Mouse (Mus musculus): ENCODE measurements at regions not wholly inside any gene's neighbourhood (a gene's known extent, or its start where the extent isn't known, plus 50 kb on each side); places are given as distances from the start of the nearest gene placed in this dataset.

GRCm38 (mm10) chr13:10636859-10637258 lies 276.2 kb upstream of the Chrm3 start:
- Histone ChIP-seq H3K27me3 (ENCODE audit: control insufficient read depth, insufficient read depth, low read length) (no peaks in the 10 kb centered on the region), H3K4me1 (ENCODE audit: control insufficient read depth, insufficient read depth, low read length) (no peaks in the 10 kb centered on the region), H3K79me2 (ENCODE audit: control insufficient read depth, insufficient read depth, low read length) (no peaks in the 10 kb centered on the region), H3K27ac (replicated peaks; ENCODE audit: insufficient read depth, low read depth, low read length) (no peak overlapping the region), H3K36me3 (ENCODE audit: control insufficient read depth, insufficient read depth, low read length) (no peaks in the 10 kb centered on the region), H3K4me3 (ENCODE audit: insufficient read depth, low read depth, low read length) (no peak overlapping the region), H3K9ac (ENCODE audit: low read depth, low read length) (no peak overlapping the region)
- WGBS: 69% methylated on average over 4 of the region's 4 CpGs
- DNase-seq (ENCODE audit: extremely low read depth, low read depth, low spot score): no peak
- no peak for TF ChIP-seq POLR2A (IDR thresholded peaks at IDR 0.05; ENCODE audit: extremely low read depth, insufficient read depth, low read length)
- no peak for TF ChIP-seq CTCF (IDR thresholded peaks at IDR 0.05; ENCODE audit: low read depth, low read length)

- no peaks in the 10 kb centered on the region for H3K36me3 ChIP-seq (ENCODE audit: control insufficient read depth, insufficient read depth, low read length)
- no peaks in the 10 kb centered on the region for H3K79me2 ChIP-seq (ENCODE audit: control insufficient read depth, insufficient read depth, low read length)
- 69% methylated on average over 2 of the region's 2 CpGs for WGBS
- TF ChIP-seq CTCF (IDR thresholded peaks at IDR 0.05; ENCODE audit: low read depth, low read length): no peak
- TF ChIP-seq POLR2A (IDR thresholded peaks at IDR 0.05; ENCODE audit: extremely low read depth, insufficient read depth, low read length): no peak
- no peaks in the 10 kb centered on the region for H3K4me1 ChIP-seq (ENCODE audit: control insufficient read depth, insufficient read depth, low read length)
- no peak overlapping the region for H3K27ac ChIP-seq (replicated peaks; ENCODE audit: insufficient read depth, low read depth, low read length)
- no peak overlapping the region for H3K9ac ChIP-seq (ENCODE audit: low read depth, low read length)
- H3K27me3 ChIP-seq (ENCODE audit: control insufficient read depth, insufficient read depth, low read length): no peaks in the 10 kb centered on the region
- DNase-seq (ENCODE audit: extremely low read depth, low read depth, low spot score): no peak
- no peak overlapping the region for H3K4me3 ChIP-seq (ENCODE audit: insufficient read depth, low read depth, low read length)
These were observed 269.8 kb upstream of the Chrm3 start for GRCm38 (mm10) chr13:10630467-10630866.

GRCm38 (mm10) chr13:10619661-10620060 lies 259.0 kb upstream of the Chrm3 start:
- Histone ChIP-seq H3K4me3 (ENCODE audit: insufficient read depth, low read depth, low read length) (no peak overlapping the region), H3K27me3 (ENCODE audit: control insufficient read depth, insufficient read depth, low read length) (no peaks in the 10 kb centered on the region), H3K4me1 (ENCODE audit: control insufficient read depth, insufficient read depth, low read length) (no peaks in the 10 kb centered on the region), H3K36me3 (ENCODE audit: control insufficient read depth, insufficient read depth, low read length) (no peaks in the 10 kb centered on the region), H3K79me2 (ENCODE audit: control insufficient read depth, insufficient read depth, low read length) (no peaks in the 10 kb centered on the region), H3K9ac (ENCODE audit: low read depth, low read length) (no peak overlapping the region), H3K27ac (replicated peaks; ENCODE audit: insufficient read depth, low read depth, low read length) (no peak overlapping the region)
- no peak for DNase-seq (ENCODE audit: extremely low read depth, low read depth, low spot score)
- no peak for TF ChIP-seq POLR2A (IDR thresholded peaks at IDR 0.05; ENCODE audit: extremely low read depth, insufficient read depth, low read length)
- TF ChIP-seq CTCF (IDR thresholded peaks at IDR 0.05; ENCODE audit: low read depth, low read length): no peak

GRCm38 (mm10) chr13:10618421-10618954 lies 257.8 kb upstream of the Chrm3 start:
- H3K4me1 ChIP-seq (ENCODE audit: control insufficient read depth, insufficient read depth, low read length): no peaks in the 10 kb centered on the region
- 60% methylated on average over 3 of the region's 3 CpGs for WGBS
- no peaks in the 10 kb centered on the region for H3K79me2 ChIP-seq (ENCODE audit: control insufficient read depth, insufficient read depth, low read length)
- H3K27me3 ChIP-seq (ENCODE audit: control insufficient read depth, insufficient read depth, low read length): no peaks in the 10 kb centered on the region
- no peaks in the 10 kb centered on the region for H3K36me3 ChIP-seq (ENCODE audit: control insufficient read depth, insufficient read depth, low read length)
- no peak for TF ChIP-seq CTCF (IDR thresholded peaks at IDR 0.05; ENCODE audit: low read depth, low read length)
- no peak overlapping the region for H3K9ac ChIP-seq (ENCODE audit: low read depth, low read length)
- DNase-seq (ENCODE audit: extremely low read depth, low read depth, low spot score): no peak
- H3K4me3 ChIP-seq (ENCODE audit: insufficient read depth, low read depth, low read length): no peak overlapping the region
- no peak overlapping the region for H3K27ac ChIP-seq (replicated peaks; ENCODE audit: insufficient read depth, low read depth, low read length)

- TF ChIP-seq POLR2A (IDR thresholded peaks at IDR 0.05; ENCODE audit: extremely low read depth, insufficient read depth, low read length) (no peak), CTCF (IDR thresholded peaks at IDR 0.05; ENCODE audit: low read depth, low read length) (no peak)
- H3K4me3 ChIP-seq (ENCODE audit: insufficient read depth, low read depth, low read length): no peak overlapping the region
- DNase-seq (ENCODE audit: extremely low read depth, low read depth, low spot score): no peak
- H3K79me2 ChIP-seq (ENCODE audit: control insufficient read depth, insufficient read depth, low read length): no peaks in the 10 kb centered on the region
- no peaks in the 10 kb centered on the region for H3K27me3 ChIP-seq (ENCODE audit: control insufficient read depth, insufficient read depth, low read length)
- H3K4me1 ChIP-seq (ENCODE audit: control insufficient read depth, insufficient read depth, low read length): no peaks in the 10 kb centered on the region
- H3K36me3 ChIP-seq (ENCODE audit: control insufficient read depth, insufficient read depth, low read length): no peaks in the 10 kb centered on the region
- no peak overlapping the region for H3K9ac ChIP-seq (ENCODE audit: low read depth, low read length)
- WGBS: 92% methylated on average over 5 of the region's 5 CpGs
- H3K27ac ChIP-seq (replicated peaks; ENCODE audit: insufficient read depth, low read depth, low read length): no peak overlapping the region
These were observed 214.3 kb upstream of the Chrm3 start for GRCm38 (mm10) chr13:10574951-10575350.

- H3K4me1 ChIP-seq (ENCODE audit: control insufficient read depth, insufficient read depth, low read length): no peaks in the 10 kb centered on the region
- DNase-seq (ENCODE audit: extremely low read depth, low read depth, low spot score): no peak
- H3K27ac ChIP-seq (replicated peaks; ENCODE audit: insufficient read depth, low read depth, low read length): no peak overlapping the region
- WGBS: 84% methylated on average over 1 of the region's 1 CpGs
- H3K4me3 ChIP-seq (ENCODE audit: insufficient read depth, low read depth, low read length): no peak overlapping the region
- H3K9ac ChIP-seq (ENCODE audit: low read depth, low read length): no peak overlapping the region
- no peaks in the 10 kb centered on the region for H3K79me2 ChIP-seq (ENCODE audit: control insufficient read depth, insufficient read depth, low read length)
- no peaks in the 10 kb centered on the region for H3K36me3 ChIP-seq (ENCODE audit: control insufficient read depth, insufficient read depth, low read length)
- TF ChIP-seq CTCF (IDR thresholded peaks at IDR 0.05; ENCODE audit: low read depth, low read length) (no peak), POLR2A (IDR thresholded peaks at IDR 0.05; ENCODE audit: extremely low read depth, insufficient read depth, low read length) (no peak)
- no peaks in the 10 kb centered on the region for H3K27me3 ChIP-seq (ENCODE audit: control insufficient read depth, insufficient read depth, low read length)
These were observed 206.2 kb upstream of the Chrm3 start for GRCm38 (mm10) chr13:10566825-10567224.
